Comparison of ENCODE assay signal across 10 mouse cellular contexts in the genomic region with DNA sequence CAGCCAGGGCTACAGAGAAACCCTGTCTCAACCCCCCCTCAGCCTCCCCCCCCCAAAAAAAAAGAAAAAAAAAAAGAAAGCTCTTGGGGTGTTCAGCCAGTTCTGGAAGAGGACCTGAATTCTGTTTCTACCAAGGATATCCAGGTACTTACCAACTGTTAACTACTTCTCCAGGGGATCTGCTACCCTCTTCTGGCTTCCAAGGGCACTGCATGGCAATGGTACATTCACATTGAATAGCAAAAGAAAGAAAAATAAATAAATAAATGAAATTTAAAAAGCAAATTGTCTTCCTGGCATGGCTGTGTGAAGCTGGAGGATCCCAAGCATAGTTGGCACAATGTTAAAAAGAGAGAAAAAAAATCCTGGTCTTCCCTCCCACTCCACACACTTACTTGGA. TPM values are rescaled to one million over a fixed set of nuclear protein-coding genes. Genes with fewer than 3 reads are reported as not detected.
DNase-seq lines count a peak whose midpoint lies in the region; ATAC-seq lines count a peak whose summit lies in the region.
"Had no signal": no experiment of that assay in that cellular context is flagged by ENCODE, and none has a peak within 500 bp of the region (broad histone marks: within the 10 kb centered on the region; RNA-seq: fewer than 3 reads in every experiment).

No protein-coding gene starts in this region.

- H3K4me2 ChIP-seq in embryonic facial prominence, embryonic 14.5 days (ENCODE audit: low read depth, low read length) = no peak overlapping the region

- no peak overlapping the region for H3K4me3 ChIP-seq in heart, embryonic 10.5 days
- H3K4me3 ChIP-seq in embryonic facial prominence, embryonic 14.5 days (ENCODE audit: low read depth, low read length) = no peak overlapping the region
- H3K4me3 ChIP-seq: myocyte had no signal

- no peaks in the 10 kb centered on the region for H3K9me3 ChIP-seq in heart, embryonic 10.5 days
- H3K9me3 ChIP-seq in embryonic facial prominence, embryonic 14.5 days (ENCODE audit: control insufficient read depth, low read length) = no peaks in the 10 kb centered on the region

- no peak overlapping the region for H3K27ac ChIP-seq in heart, embryonic 10.5 days
- H3K27ac ChIP-seq in embryonic facial prominence, embryonic 14.5 days (replicated peaks; ENCODE audit: low read depth, low read length) = no peak overlapping the region

- H3K27me3 ChIP-seq in heart, embryonic 10.5 days (ENCODE audit: insufficient read depth, poor library complexity, severe bottlenecking) = peaks cover 19% of the 10 kb centered on the region
- H3K27me3 ChIP-seq in embryonic facial prominence, embryonic 14.5 days (replicated peaks; ENCODE audit: control insufficient read depth, insufficient read depth, low read length) = no peaks in the 10 kb centered on the region; the same call in 1 of the 2 replicates

- DNase-seq in heart, adult 18-20 months = peak; percentile 50 to 69
- no peak for DNase-seq in heart, embryonic 10.5 days (ENCODE audit: low spot score)
- peak; percentile 93 for DNase-seq in 3T3-L1 (ENCODE audit: low read depth, low spot score)
- peak; percentile 64 for DNase-seq in adrenal gland, adult 2 months
- peak; percentile 77 for DNase-seq in embryonic facial prominence, embryonic 14.5 days (ENCODE audit: low spot score)
- peak; percentile 71 for DNase-seq in layer of hippocampus, adult 9-10 months (ENCODE audit: low spot score)

- no peaks in the 10 kb centered on the region for H3K36me3 ChIP-seq in heart, embryonic 10.5 days
- no peaks in the 10 kb centered on the region for H3K36me3 ChIP-seq in embryonic facial prominence, embryonic 14.5 days (ENCODE audit: control insufficient read depth, insufficient read depth, low read length)

- no peak for ATAC-seq in embryonic facial prominence, embryonic 14.5 days (ENCODE audit: low read depth)
- ATAC-seq in megakaryocyte progenitor cell, adult 5-6 weeks (replicated peaks; ENCODE audit: poor library complexity) = peak; percentile 42
- no peak for ATAC-seq in erythroid progenitor cell, adult 5-6 weeks (replicated peaks; ENCODE audit: low FRiP score, poor library complexity, severe bottlenecking)

- H3K4me1 ChIP-seq in heart, embryonic 10.5 days = no peaks in the 10 kb centered on the region
- peaks cover 11% of the 10 kb centered on the region; the same call in 1 of the 2 replicates for H3K4me1 ChIP-seq in embryonic facial prominence, embryonic 14.5 days (ENCODE audit: control insufficient read depth, insufficient read depth, low read length)

- H3K9ac ChIP-seq in embryonic facial prominence, embryonic 14.5 days (ENCODE audit: low read depth, low read length) = no peak overlapping the region

RNA-seq across cellular contexts. Expression of a gene that starts 4.3 kb away (rescaled TPM):
- 1 to 10 TPM; 4.5 to 4.8 TPM for total RNA-seq in heart, adult 18-20 months (2021)
- polyA plus RNA-seq in heart, embryonic 10.5 days (2016; fragmentation: Nextera tagmentation; extraction: Ambion mirVana) = 15.7 and 17.6 TPM in 2 replicates
- total RNA-seq in adrenal gland, adult 2 months (2021) = 10 to 100 TPM in 1 of 2 experiments, 1 to 10 TPM in 1; 6.1 to 11.9 TPM
- polyA plus RNA-seq in adrenal gland, adult 2 months (2012; rRNA removed) = 5.2 and 9.4 TPM in 2 replicates
- 17.6 TPM in 2 replicates for polyA plus RNA-seq in embryonic facial prominence, embryonic 14.5 days (2014; fragmentation: Nextera tagmentation; extraction: Ambion mirVana)
- 9.6 and 12.7 TPM in 2 replicates for total RNA-seq in megakaryocyte progenitor cell, adult 5-6 weeks (2015)
- 30.7 and 44.6 TPM in 2 replicates for total RNA-seq in megakaryocyte progenitor cell, adult 5-6 weeks (2017)
- 4.2 and 32.4 TPM in 2 replicates for total RNA-seq in erythroid progenitor cell, adult 5-6 weeks (2015; ENCODE audit: low replicate concordance)
- total RNA-seq in erythroid progenitor cell, adult 5-6 weeks (2017; ENCODE audit: low replicate concordance) = 18.5 and 19.2 TPM in 2 replicates

RNA-seq across cellular contexts. Expression of a gene that starts 6.8 kb away (rescaled TPM):
- total RNA-seq in heart, adult 18-20 months (2021) = under 1 TPM in 1 of 2 experiments, not detected in 1; 0.13 TPM
- polyA plus RNA-seq in heart, embryonic 10.5 days (2016; fragmentation: Nextera tagmentation; extraction: Ambion mirVana) = 0.25 and 0.29 TPM in 2 replicates
- total RNA-seq in adrenal gland, adult 2 months (2021) = 1 to 10 TPM in 1 of 2 experiments, under 1 TPM in 1; 0.14 to 1.7 TPM
- polyA plus RNA-seq in adrenal gland, adult 2 months (2012; rRNA removed) = 0.31 and 0.39 TPM in 2 replicates
- 3.3 and 3.8 TPM in 2 replicates for polyA plus RNA-seq in embryonic facial prominence, embryonic 14.5 days (2014; fragmentation: Nextera tagmentation; extraction: Ambion mirVana)
- not detected in 2 replicates for total RNA-seq in megakaryocyte progenitor cell, adult 5-6 weeks (2015)
- total RNA-seq in megakaryocyte progenitor cell, adult 5-6 weeks (2017) = not detected in 2 replicates
- total RNA-seq in erythroid progenitor cell, adult 5-6 weeks (2015; ENCODE audit: low replicate concordance) = not detected in 2 replicates
- total RNA-seq in erythroid progenitor cell, adult 5-6 weeks (2017; ENCODE audit: low replicate concordance) = not detected in 2 replicates

RNA-seq across cellular contexts. Expression of a gene that starts 11.5 kb away (rescaled TPM):
- not detected for total RNA-seq in heart, adult 18-20 months (2021)
- polyA plus RNA-seq in heart, embryonic 10.5 days (2016; fragmentation: Nextera tagmentation; extraction: Ambion mirVana) = not detected in 2 replicates
- total RNA-seq in adrenal gland, adult 2 months (2021) = not detected
- not detected in 2 replicates for polyA plus RNA-seq in adrenal gland, adult 2 months (2012; rRNA removed)
- polyA plus RNA-seq in embryonic facial prominence, embryonic 14.5 days (2014; fragmentation: Nextera tagmentation; extraction: Ambion mirVana) = not detected in 2 replicates
- total RNA-seq in megakaryocyte progenitor cell, adult 5-6 weeks (2015) = not detected in 2 replicates
- not detected in 2 replicates for total RNA-seq in megakaryocyte progenitor cell, adult 5-6 weeks (2017)
- not detected in 2 replicates for total RNA-seq in erythroid progenitor cell, adult 5-6 weeks (2015; ENCODE audit: low replicate concordance)
- total RNA-seq in erythroid progenitor cell, adult 5-6 weeks (2017; ENCODE audit: low replicate concordance) = not detected in 2 replicates
- polyA plus RNA-seq: heart, embryonic 16.5 days had no signal

RNA-seq across cellular contexts. Expression of a gene that starts 21.9 kb away (rescaled TPM):
- 100 to 1,000 TPM; 279 to 347 TPM for total RNA-seq in heart, adult 18-20 months (2021)
- polyA plus RNA-seq in heart, embryonic 10.5 days (2016; fragmentation: Nextera tagmentation; extraction: Ambion mirVana) = 100 and 112 TPM in 2 replicates
- 100 to 1,000 TPM; 103 to 138 TPM for total RNA-seq in adrenal gland, adult 2 months (2021)
- 20.3 and 25.0 TPM in 2 replicates for polyA plus RNA-seq in adrenal gland, adult 2 months (2012; rRNA removed)
- 58.3 and 65.9 TPM in 2 replicates for polyA plus RNA-seq in embryonic facial prominence, embryonic 14.5 days (2014; fragmentation: Nextera tagmentation; extraction: Ambion mirVana)
- total RNA-seq in megakaryocyte progenitor cell, adult 5-6 weeks (2015) = 39.6 and 40.4 TPM in 2 replicates
- total RNA-seq in megakaryocyte progenitor cell, adult 5-6 weeks (2017) = 51.5 and 55.1 TPM in 2 replicates
- total RNA-seq in erythroid progenitor cell, adult 5-6 weeks (2015; ENCODE audit: low replicate concordance) = 1.7 and 7.6 TPM in 2 replicates
- total RNA-seq in erythroid progenitor cell, adult 5-6 weeks (2017; ENCODE audit: low replicate concordance) = 2.3 and 2.6 TPM in 2 replicates

RNA-seq across cellular contexts. Expression of a gene that starts 55.8 kb away (rescaled TPM):
- total RNA-seq in heart, adult 18-20 months (2021) = under 1 TPM in 1 of 2 experiments, not detected in 1; 0.25 TPM
- 0.79 and 1.4 TPM in 2 replicates for polyA plus RNA-seq in heart, embryonic 10.5 days (2016; fragmentation: Nextera tagmentation; extraction: Ambion mirVana)
- total RNA-seq in adrenal gland, adult 2 months (2021) = 1 to 10 TPM; 2.7 to 2.8 TPM
- 1.9 and 2.6 TPM in 2 replicates for polyA plus RNA-seq in adrenal gland, adult 2 months (2012; rRNA removed)
- polyA plus RNA-seq in embryonic facial prominence, embryonic 14.5 days (2014; fragmentation: Nextera tagmentation; extraction: Ambion mirVana) = 0.90 and 1.4 TPM in 2 replicates
- total RNA-seq in megakaryocyte progenitor cell, adult 5-6 weeks (2015) = 0.10 and 0.74 TPM in 2 replicates
- total RNA-seq in megakaryocyte progenitor cell, adult 5-6 weeks (2017) = 0.20 and 0.92 TPM in 2 replicates
- not detected in 2 replicates for total RNA-seq in erythroid progenitor cell, adult 5-6 weeks (2015; ENCODE audit: low replicate concordance)
- total RNA-seq in erythroid progenitor cell, adult 5-6 weeks (2017; ENCODE audit: low replicate concordance) = 0.26 TPM in 1 of 2 replicates, not detected in the other
